Mouse (Mus musculus) G1E (cell line): ENCODE results near the gene Fam20c.

Experiments
- CTCF ChIP-seq: IDR thresholded peaks from 2 replicates; pipeline ENCODE4 v1.5.1; 2012; ENCODE audit warnings: low read depth, low read length, inconsistent platforms, mixed read lengths
- POLR2AphosphoS5 ChIP-seq: IDR thresholded peaks from 2 replicates; pipeline ENCODE4 v1.6.1; 2012; ENCODE audit warnings: low read depth, low read length, inconsistent platforms; ENCODE audit not compliant: insufficient replicate concordance
- TAL1 ChIP-seq: conservative IDR thresholded peaks from 2 replicates; pipeline ENCODE4 v1.6.1; 2012; ENCODE audit warnings: low read depth, low read length, inconsistent platforms, mixed read lengths

- TF ChIP-seq CTCF (no peak), POLR2AphosphoS5 (no peak), TAL1 (no peak)
Measured at GRCm38 (mm10) chr5:138756311-138757085, 2.2 kb downstream of the Fam20c start.
